Mouse (Mus musculus): ENCODE measurements around the gene Gmeb1. TPM values are rescaled to one million over a fixed set of nuclear protein-coding genes. Genes with fewer than 3 reads are reported as not detected.
"Not testable (repeated sequence)": the region's sequence is repeated elsewhere in the genome, so short reads cannot be mapped to it uniquely, and the experiment has no call there.

The Gmeb1 gene
- total and polyA plus RNA-seq, 2 experiments from 2014 or later = 7.6 to 16.4 TPM

GRCm38 (mm10) chr4:132291624-132292335 lies 30.4 kb upstream of the Gmeb1 start:
- Histone ChIP-seq H3K9me3 (replicated peaks; ENCODE audit: control insufficient read depth, low read length) (no peaks in the 10 kb centered on the region), H3K9ac (replicated peaks; ENCODE audit: low read depth, low read length) (no peak overlapping the region), H3K4me3 (ENCODE audit: low read depth, low read length) (no peak overlapping the region), H3K4me2 (ENCODE audit: low read depth, low read length) (no peak overlapping the region), H3K4me1 (ENCODE audit: control insufficient read depth, insufficient read depth) (no peaks in the 10 kb centered on the region), H3K36me3 (replicated peaks; ENCODE audit: control insufficient read depth, insufficient read depth, low read length) (peaks cover 32% of the 10 kb centered on the region), H3K27me3 (ENCODE audit: control insufficient read depth, insufficient read depth, low read length) (no peaks in the 10 kb centered on the region), H3K27ac (ENCODE audit: low read depth) (no peak overlapping the region)
- TF ChIP-seq EP300 (IDR thresholded peaks at IDR 0.05; ENCODE audit: low read depth) (no peak), CTCF (IDR thresholded peaks at IDR 0.05; ENCODE audit: low read depth) (peak; percentile 36)
- ATAC-seq (ENCODE audit: insufficient read depth, low read depth) = no peak
- DNase-seq (ENCODE audit: low spot score) = no peak
- WGBS = 83% methylated on average over 12 of the region's 12 CpGs

- Histone ChIP-seq H3K27me3 (ENCODE audit: control insufficient read depth, insufficient read depth, low read length) (no peaks in the 10 kb centered on the region), H3K36me3 (replicated peaks; ENCODE audit: control insufficient read depth, insufficient read depth, low read length) (peaks cover 32% of the 10 kb centered on the region), H3K4me2 (ENCODE audit: low read depth, low read length) (no peak overlapping the region), H3K4me3 (ENCODE audit: low read depth, low read length) (no peak overlapping the region), H3K4me1 (ENCODE audit: control insufficient read depth, insufficient read depth) (no peaks in the 10 kb centered on the region), H3K9me3 (replicated peaks; ENCODE audit: control insufficient read depth, low read length) (no peaks in the 10 kb centered on the region), H3K9ac (replicated peaks; ENCODE audit: low read depth, low read length) (no peak overlapping the region), H3K27ac (ENCODE audit: low read depth) (no peak overlapping the region)
- ATAC-seq (ENCODE audit: insufficient read depth, low read depth) (no peak), DNase-seq (ENCODE audit: low spot score) (no peak)
- 96% methylated on average over 4 of the region's 4 CpGs for WGBS
- no peak for TF ChIP-seq CTCF (IDR thresholded peaks at IDR 0.05; ENCODE audit: low read depth)
These were observed 29.7 kb upstream of the Gmeb1 start for GRCm38 (mm10) chr4:132291056-132291455.

GRCm38 (mm10) chr4:132288840-132289239 lies 27.4 kb upstream of the Gmeb1 start:
- not testable (repeated sequence) for H3K4me3 ChIP-seq (ENCODE audit: low read depth, low read length); H3K9me3 ChIP-seq (replicated peaks; ENCODE audit: control insufficient read depth, low read length); H3K9ac ChIP-seq (replicated peaks; ENCODE audit: low read depth, low read length); ATAC-seq (ENCODE audit: insufficient read depth, low read depth); H3K4me1 ChIP-seq (ENCODE audit: control insufficient read depth, insufficient read depth); H3K27ac ChIP-seq (ENCODE audit: low read depth); H3K4me2 ChIP-seq (ENCODE audit: low read depth, low read length); H3K27me3 ChIP-seq (ENCODE audit: control insufficient read depth, insufficient read depth, low read length); DNase-seq (ENCODE audit: low spot score)
- WGBS = 92% methylated on average over 1 of the region's 5 CpGs
- H3K36me3 ChIP-seq (replicated peaks; ENCODE audit: control insufficient read depth, insufficient read depth, low read length) = peaks cover 44% of the 10 kb centered on the region

GRCm38 (mm10) chr4:132275949-132276348 lies 14.5 kb upstream of the Gmeb1 start:
- Histone ChIP-seq H3K4me2 (ENCODE audit: low read depth, low read length) (no peak overlapping the region), H3K27ac (ENCODE audit: low read depth) (no peak overlapping the region), H3K36me3 (replicated peaks; ENCODE audit: control insufficient read depth, insufficient read depth, low read length) (no peaks in the 10 kb centered on the region), H3K4me1 (ENCODE audit: control insufficient read depth, insufficient read depth) (peaks cover 10% of the 10 kb centered on the region), H3K9me3 (replicated peaks; ENCODE audit: control insufficient read depth, low read length) (no peaks in the 10 kb centered on the region), H3K9ac (replicated peaks; ENCODE audit: low read depth, low read length) (no peak overlapping the region), H3K27me3 (ENCODE audit: control insufficient read depth, insufficient read depth, low read length) (no peaks in the 10 kb centered on the region), H3K4me3 (ENCODE audit: low read depth, low read length) (no peak overlapping the region)
- DNase-seq (ENCODE audit: low spot score) (no peak), ATAC-seq (ENCODE audit: insufficient read depth, low read depth) (no peak)
- WGBS = 93% methylated on average over 3 of the region's 3 CpGs
- TF ChIP-seq EP300 (IDR thresholded peaks at IDR 0.05; ENCODE audit: low read depth) (no peak), CTCF (IDR thresholded peaks at IDR 0.05; ENCODE audit: low read depth) (no peak)

- TF ChIP-seq EP300 (IDR thresholded peaks at IDR 0.05; ENCODE audit: low read depth) = 0 out of 2 replicates have a peak, but pooled peaks have one; percentile 80
- TF ChIP-seq CTCF (IDR thresholded peaks at IDR 0.05; ENCODE audit: low read depth) = no peak
- H3K4me3 ChIP-seq (ENCODE audit: low read depth, low read length) = peak within 1 kb of the TSS; percentile 83
- no peaks in the 10 kb centered on the region for H3K9me3 ChIP-seq (replicated peaks; ENCODE audit: control insufficient read depth, low read length)
- under 1% methylated on average over 48 of the region's 48 CpGs for WGBS
- peak within 1 kb of the TSS; percentile 96 for H3K27ac ChIP-seq (ENCODE audit: low read depth)
- DNase-seq (ENCODE audit: low spot score) = peak; percentile 94
- H3K27me3 ChIP-seq (ENCODE audit: control insufficient read depth, insufficient read depth, low read length) = no peaks in the 10 kb centered on the region
- ATAC-seq (ENCODE audit: insufficient read depth, low read depth) = peak; percentile 92
- peak within 1 kb of the TSS; percentile 94 for H3K9ac ChIP-seq (replicated peaks; ENCODE audit: low read depth, low read length)
- no peaks in the 10 kb centered on the region for H3K36me3 ChIP-seq (replicated peaks; ENCODE audit: control insufficient read depth, insufficient read depth, low read length)
- H3K4me1 ChIP-seq (ENCODE audit: control insufficient read depth, insufficient read depth) = peaks cover 10% of the 10 kb centered on the region
- H3K4me2 ChIP-seq (ENCODE audit: low read depth, low read length) = peak within 1 kb of the TSS; percentile 83
These were observed 12.9 kb upstream of the Gmeb1 start, which contains the start of gene Taf12 for GRCm38 (mm10) chr4:132274156-132274862. Gene Taf12, plus strand, starts transcription at chr4:132274375.
